Mouse (Mus musculus): ENCODE measurements around the gene Txlna. TPM values are rescaled to one million over a fixed set of nuclear protein-coding genes. Genes with fewer than 3 reads are reported as not detected.

Gene Txlna
- total and polyA plus RNA-seq, 3 experiments: 68.9 to 69.5 TPM; not detected in 1

GRCm38 (mm10) chr4:129624281-129625028, 16.4 kb downstream of the Txlna start:
- H3K27ac ChIP-seq (ENCODE audit: control insufficient read depth, low read depth, low read length): peak overlapping the region; percentile 89
- DNase-seq (ENCODE audit: low read depth, low spot score): peak; percentile 97
- H3K79me2 ChIP-seq (ENCODE audit: control insufficient read depth, insufficient read depth, low read length, poor library complexity): no peaks in the 10 kb centered on the region; the same call in 1 of the 2 replicates
- peaks cover 3 to 17% of the 10 kb centered on the region in 2 experiments; a peak in 3 of 4 replicates for H3K4me1 ChIP-seq (ENCODE audit: control insufficient read depth in 1 of 2, insufficient read depth in 2 of 2, low read length in 2 of 2)
- no peaks in the 10 kb centered on the region for H3K9me3 ChIP-seq (replicated peaks; ENCODE audit: insufficient read depth, low read length)
- H3K27me3 ChIP-seq (ENCODE audit: control insufficient read depth in 1 of 2, insufficient read depth in 2 of 2, low read length in 2 of 2): no peaks in the 10 kb centered on the region
- H3K4me3 ChIP-seq (ENCODE audit: control insufficient read depth in 1 of 2, insufficient read depth in 1 of 2, low read depth in 2 of 2, low read length in 2 of 2): peak overlapping the region; percentile 68 to 73
- H3K36me3 ChIP-seq (ENCODE audit: control insufficient read depth in 1 of 2, insufficient read depth in 2 of 2, low read length in 2 of 2): peaks cover 0 to 9% of the 10 kb centered on the region in 2 experiments
- peak overlapping the region; percentile 77 for H3K9ac ChIP-seq (ENCODE audit: control insufficient read depth, low read depth, low read length, poor library complexity, severe bottlenecking)
- TF ChIP-seq POLR2A (IDR thresholded peaks at IDR 0.05; ENCODE audit: control insufficient read depth in 1 of 2, insufficient read depth in 1 of 2, low read depth in 1 of 2, low read length in 2 of 2, poor library complexity in 1 of 2) (peak; percentile 30 to 43; a peak in 2 of 4 replicates), HCFC1 (IDR thresholded peaks at IDR 0.05; ENCODE audit: low read depth, low read length) (peak; percentile 83), TCF12 (IDR thresholded peaks at IDR 0.05; ENCODE audit: low read depth, low read length) (0 out of 2 replicates have a peak, but pooled peaks have one; percentile 10), POLR2AphosphoS2 (IDR thresholded peaks at IDR 0.05; ENCODE audit: low read length) (no peak), MAX (IDR thresholded peaks at IDR 0.05; ENCODE audit: low read length) (peak; percentile 40; the same call in 1 of the 2 replicates), JUND (IDR thresholded peaks at IDR 0.05; ENCODE audit: low read depth, low read length) (no peak), TBP (IDR thresholded peaks at IDR 0.05; ENCODE audit: low read depth, low read length) (0 out of 2 replicates have a peak, but pooled peaks have one; percentile 19), CHD1 (IDR thresholded peaks at IDR 0.05; ENCODE audit: low read depth, low read length) (no peak), NELFE (IDR thresholded peaks at IDR 0.05; ENCODE audit: low read depth, low read length) (peak; percentile 35; the same call in 1 of the 2 replicates), E2F4 (IDR thresholded peaks at IDR 0.05; ENCODE audit: borderline replicate concordance, low read depth, low read length) (no peak), MXI1 (IDR thresholded peaks at IDR 0.05; ENCODE audit: low read depth, low read length) (peak; percentile 16), ELF1 (IDR thresholded peaks at IDR 0.05; ENCODE audit: low read depth, low read length) (peak; percentile 85), CHD2 (IDR thresholded peaks at IDR 0.05; ENCODE audit: low read length) (peak; percentile 10; the same call in 1 of the 2 replicates), NRF1 (IDR thresholded peaks at IDR 0.05; ENCODE audit: insufficient read depth, low read depth, low read length, poor library complexity, severe bottlenecking) (no peak), SIN3A (IDR thresholded peaks at IDR 0.05; ENCODE audit: low read length) (peak; percentile 67), USF1 (IDR thresholded peaks at IDR 0.05; ENCODE audit: low read depth, low read length) (0 out of 2 replicates have a peak, but pooled peaks have one; percentile 15), KAT2A (conservative IDR thresholded peaks at IDR 0.05; ENCODE audit: low read depth, low read length) (peak; percentile 60; the same call in 1 of the 2 replicates)

GRCm38 (mm10) chr4:129623681-129624091, 17.2 kb downstream of the Txlna start, which contains the start of gene Ccdc28b:
Gene Ccdc28b (minus strand): TSS chr4:129623947.
- TF ChIP-seq TBP (IDR thresholded peaks at IDR 0.05; ENCODE audit: low read depth, low read length) (peak; percentile 4; the same call in 1 of the 2 replicates), JUND (IDR thresholded peaks at IDR 0.05; ENCODE audit: low read depth, low read length) (no peak), RCOR1 (IDR thresholded peaks at IDR 0.05; ENCODE audit: low read depth, low read length) (no peak), TCF12 (IDR thresholded peaks at IDR 0.05; ENCODE audit: low read depth, low read length) (peak; percentile 24; the same call in 1 of the 2 replicates), MXI1 (IDR thresholded peaks at IDR 0.05; ENCODE audit: low read depth, low read length) (peak; percentile 3; the same call in 1 of the 2 replicates), EP300 (IDR thresholded peaks at IDR 0.05; ENCODE audit: low read depth in 1 of 2, low read length in 2 of 2) (no peak), CTCF (IDR thresholded peaks at IDR 0.05 in 2 of 3, conservative IDR thresholded peaks at IDR 0.05 in 1 of 3; ENCODE audit: control insufficient read depth in 1 of 3, insufficient read depth in 1 of 3, low read depth in 2 of 3, low read length in 3 of 3, poor library complexity in 1 of 3, severe bottlenecking in 1 of 3) (no peak), USF2 (IDR thresholded peaks at IDR 0.05; ENCODE audit: borderline replicate concordance in 1 of 2, insufficient read depth in 1 of 2, low read depth in 1 of 2, low read length in 2 of 2) (no peak), NELFE (IDR thresholded peaks at IDR 0.05; ENCODE audit: low read depth, low read length) (peak; percentile 10; the same call in 1 of the 2 replicates), BHLHE40 (IDR thresholded peaks at IDR 0.05; ENCODE audit: borderline replicate concordance, low read depth, low read length) (no peak), GATA1 (IDR thresholded peaks at IDR 0.05; ENCODE audit: low read depth, low read length) (no peak), POLR2AphosphoS5 (IDR thresholded peaks at IDR 0.05; ENCODE audit: borderline replicate concordance, low read depth, low read length) (no peak)
- peaks cover 3 to 17% of the 10 kb centered on the region in 2 experiments; a peak in 3 of 4 replicates for H3K4me1 ChIP-seq (ENCODE audit: control insufficient read depth in 1 of 2, insufficient read depth in 2 of 2, low read length in 2 of 2)
- H3K79me2 ChIP-seq (ENCODE audit: control insufficient read depth, insufficient read depth, low read length, poor library complexity): no peaks in the 10 kb centered on the region; the same call in 1 of the 2 replicates
- H3K27ac ChIP-seq (ENCODE audit: control insufficient read depth, low read depth, low read length): peak within 1 kb of the TSS; percentile 89
- H3K9me3 ChIP-seq (replicated peaks; ENCODE audit: insufficient read depth, low read length): no peaks in the 10 kb centered on the region
- peak; percentile 75 for DNase-seq (ENCODE audit: low read depth, low spot score)
- peaks cover 0 to 9% of the 10 kb centered on the region in 2 experiments for H3K36me3 ChIP-seq (ENCODE audit: control insufficient read depth in 1 of 2, insufficient read depth in 2 of 2, low read length in 2 of 2)
- peak within 1 kb of the TSS; percentile 77 for H3K9ac ChIP-seq (ENCODE audit: control insufficient read depth, low read depth, low read length, poor library complexity, severe bottlenecking)
- H3K4me3 ChIP-seq (ENCODE audit: control insufficient read depth in 1 of 2, insufficient read depth in 1 of 2, low read depth in 2 of 2, low read length in 2 of 2): peak within 1 kb of the TSS; percentile 68 to 73
- no peaks in the 10 kb centered on the region for H3K27me3 ChIP-seq (ENCODE audit: control insufficient read depth in 1 of 2, insufficient read depth in 2 of 2, low read length in 2 of 2)

Data from MEL (cell line).